Mouse (Mus musculus): Measurements from ENCODE around the gene Babam1. TPM values are rescaled to one million over a fixed set of nuclear protein-coding genes. Genes with fewer than 3 reads are reported as not detected.

The Babam1 gene
- total RNA-seq, 2 experiments from 2014 or later = 98.3 to 102 TPM

DNA sequence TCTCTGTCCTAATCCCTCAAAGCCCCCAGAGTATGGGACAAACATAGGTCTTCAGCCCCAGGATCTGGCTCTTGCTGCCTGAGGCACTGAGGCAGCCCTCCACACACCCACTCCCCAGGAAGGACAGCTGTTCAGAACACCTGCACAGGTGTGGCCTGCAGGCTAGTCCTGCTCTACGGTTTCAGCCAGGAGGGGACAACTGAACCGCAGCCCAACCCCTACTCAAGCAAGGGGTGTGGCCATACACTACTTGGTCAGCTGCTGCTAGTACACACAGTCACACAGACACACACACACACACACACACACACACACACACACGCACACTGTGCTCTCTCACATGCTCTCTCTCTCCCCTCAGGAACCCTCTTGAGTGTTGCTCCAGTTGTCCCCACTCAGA lies 12.8 kb upstream of the Babam1 start:
- H3K27ac ChIP-seq = no peak overlapping the region
- no peak for TF ChIP-seq CTCF (conservative IDR thresholded peaks at IDR 0.05)
- H3K4me3 ChIP-seq = no peak overlapping the region
- no peak for DNase-seq (ENCODE audit: low spot score in 2 of 2)

DNA sequence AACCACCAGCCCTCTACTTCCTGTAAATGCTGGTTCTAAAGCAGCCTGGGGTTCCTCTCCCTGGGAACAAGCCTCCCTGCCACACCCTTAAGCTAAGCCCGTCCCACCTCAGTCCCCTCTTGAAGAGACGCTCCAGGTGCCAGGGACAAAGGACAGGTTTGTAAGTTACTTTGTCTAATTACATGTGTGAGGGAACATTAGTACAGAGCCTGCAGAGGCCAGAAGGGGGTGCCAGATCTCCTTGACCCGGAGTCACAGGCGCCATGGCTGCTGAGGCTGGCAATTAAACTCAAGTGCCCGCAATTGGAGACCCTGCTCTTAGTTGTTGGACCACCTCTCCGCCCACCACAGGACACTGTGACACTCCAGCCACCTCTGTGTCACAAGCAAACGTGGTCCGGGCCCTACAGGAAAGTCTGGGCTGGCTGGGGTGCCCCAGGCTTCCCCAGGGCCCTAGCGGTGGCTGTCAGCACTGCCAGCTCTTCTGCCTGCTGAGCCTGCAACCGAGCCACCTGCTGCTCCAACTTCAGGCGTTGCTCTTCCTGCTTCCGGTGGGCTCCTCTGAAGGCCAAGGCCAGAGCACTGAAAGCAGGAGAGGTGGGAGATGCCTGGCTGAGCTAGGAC lies 11.3 kb upstream of the Babam1 start:
- peak; percentile 45 for TF ChIP-seq CTCF (conservative IDR thresholded peaks at IDR 0.05)
- Histone ChIP-seq H3K4me3 (no peak overlapping the region), H3K27ac (no peak overlapping the region)
- DNase-seq (ENCODE audit: low spot score in 2 of 2) = no peak

DNA sequence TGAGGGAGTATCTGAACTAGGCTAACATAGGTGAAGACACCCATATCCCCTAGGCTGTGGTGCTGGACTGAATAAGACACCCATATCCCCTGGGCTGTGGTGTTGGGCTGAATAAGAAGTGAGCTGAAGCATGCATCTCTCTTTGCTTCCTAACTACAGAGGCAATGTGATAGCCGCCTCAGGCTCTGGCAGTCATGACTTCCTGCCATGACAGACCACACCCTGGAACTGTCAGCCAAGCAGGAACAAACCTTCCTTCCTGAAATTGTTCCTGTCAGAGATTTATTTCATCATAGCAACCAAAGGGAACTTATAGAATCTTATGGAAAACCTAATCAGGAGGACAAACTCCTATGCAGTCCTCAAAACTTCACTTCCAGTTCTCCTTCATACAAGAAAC lies 8.4 kb upstream of the Babam1 start:
- H3K4me3 ChIP-seq = no peak overlapping the region
- H3K27ac ChIP-seq = no peak overlapping the region
- no peak for TF ChIP-seq CTCF (conservative IDR thresholded peaks at IDR 0.05)
- DNase-seq (ENCODE audit: low spot score in 2 of 2) = no peak

DNA sequence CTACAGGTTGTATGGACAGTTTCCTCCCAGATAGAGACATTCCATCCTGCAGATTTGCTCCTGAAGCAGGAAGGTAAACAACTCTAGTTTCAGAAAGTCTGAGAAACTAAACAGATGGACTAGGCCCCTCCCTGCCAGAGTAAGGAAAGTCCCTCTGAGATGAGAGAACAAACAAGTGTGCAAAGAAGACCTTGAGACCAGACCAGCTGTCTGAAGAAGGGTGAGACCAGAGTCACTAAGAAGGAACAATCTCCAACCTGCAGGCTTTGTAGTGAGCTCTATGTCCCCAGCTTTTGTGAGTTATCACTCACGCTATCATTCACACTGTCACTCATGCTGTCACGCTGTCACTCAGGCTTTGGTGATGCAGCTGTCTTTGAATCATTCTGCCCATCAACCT lies 5.0 kb upstream of the Babam1 start:
- DNase-seq (ENCODE audit: low spot score in 2 of 2) = no peak
- no peak overlapping the region for H3K4me3 ChIP-seq
- TF ChIP-seq CTCF (conservative IDR thresholded peaks at IDR 0.05) = no peak
- no peak overlapping the region for H3K27ac ChIP-seq

DNA sequence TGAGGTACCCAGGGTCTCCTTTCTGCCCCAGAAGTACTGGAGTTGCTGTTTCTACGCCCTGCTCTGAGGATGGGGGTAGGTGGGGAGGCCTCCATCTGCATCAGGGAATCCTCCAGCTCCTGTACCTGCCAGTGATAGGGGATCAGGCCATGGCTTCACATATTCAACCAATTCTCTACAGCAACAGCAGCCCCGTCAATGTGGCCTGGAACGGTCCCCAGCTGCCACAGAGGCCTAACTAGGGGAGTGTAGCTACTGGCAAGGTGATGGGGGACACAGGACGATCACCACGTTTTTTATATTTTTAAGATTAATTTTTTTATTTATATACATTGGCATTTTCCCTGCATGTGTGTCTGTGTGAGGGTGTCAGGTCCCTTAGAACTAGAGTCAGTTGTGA lies 4.3 kb upstream of the Babam1 start:
- TF ChIP-seq CTCF (conservative IDR thresholded peaks at IDR 0.05) = no peak
- Histone ChIP-seq H3K27ac (no peak overlapping the region), H3K4me3 (no peak overlapping the region)
- no peak for DNase-seq (ENCODE audit: low spot score in 2 of 2)

DNA sequence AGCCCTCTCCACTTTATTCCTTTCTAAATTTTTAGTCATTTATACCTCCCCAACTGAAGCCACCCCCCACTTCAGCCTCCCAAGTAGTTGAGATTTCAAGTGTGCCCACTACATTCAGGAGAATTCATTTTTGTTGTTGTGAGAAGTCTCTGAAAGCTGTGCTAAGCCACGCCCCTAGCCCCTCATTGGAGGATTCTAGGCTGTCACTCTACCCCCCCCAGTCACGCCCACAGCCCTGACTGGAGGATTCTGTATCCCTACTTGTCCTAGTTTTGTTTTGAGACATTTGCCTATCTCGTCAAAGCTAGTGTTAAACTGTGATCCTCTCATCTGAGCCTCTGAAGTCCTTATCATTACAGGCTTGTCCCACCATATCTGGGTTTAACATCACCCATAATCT lies 3.8 kb upstream of the Babam1 start:
- no peak overlapping the region for H3K27ac ChIP-seq
- H3K4me3 ChIP-seq = no peak overlapping the region
- no peak for TF ChIP-seq CTCF (conservative IDR thresholded peaks at IDR 0.05)
- no peak for DNase-seq (ENCODE audit: low spot score in 2 of 2)

DNA sequence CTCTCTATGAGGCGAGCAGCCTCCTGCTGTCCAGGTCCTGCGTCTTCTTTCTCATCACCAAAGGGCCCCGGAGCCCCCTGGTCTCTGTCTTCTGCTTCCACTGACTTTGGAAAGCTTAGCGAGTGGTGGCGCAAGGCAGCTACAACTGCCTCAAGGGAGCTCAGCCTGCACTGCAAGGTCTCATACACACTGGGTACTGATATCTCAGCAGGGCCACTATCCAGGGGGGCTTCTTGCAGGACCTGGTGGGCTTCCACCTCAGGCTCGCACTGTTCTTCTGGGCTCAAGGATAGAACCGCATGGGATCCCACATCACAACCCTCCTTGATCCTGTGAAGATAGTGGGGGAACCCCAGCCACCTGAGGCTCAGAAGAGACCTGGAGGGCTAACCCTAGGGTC lies 2.2 kb upstream of the Babam1 start:
- TF ChIP-seq CTCF (conservative IDR thresholded peaks at IDR 0.05) = no peak
- no peak for DNase-seq (ENCODE audit: low spot score in 2 of 2)
- H3K27ac ChIP-seq = no peak overlapping the region
- peak overlapping the region; percentile 17; the same call in 1 of the 2 replicates for H3K4me3 ChIP-seq

DNA sequence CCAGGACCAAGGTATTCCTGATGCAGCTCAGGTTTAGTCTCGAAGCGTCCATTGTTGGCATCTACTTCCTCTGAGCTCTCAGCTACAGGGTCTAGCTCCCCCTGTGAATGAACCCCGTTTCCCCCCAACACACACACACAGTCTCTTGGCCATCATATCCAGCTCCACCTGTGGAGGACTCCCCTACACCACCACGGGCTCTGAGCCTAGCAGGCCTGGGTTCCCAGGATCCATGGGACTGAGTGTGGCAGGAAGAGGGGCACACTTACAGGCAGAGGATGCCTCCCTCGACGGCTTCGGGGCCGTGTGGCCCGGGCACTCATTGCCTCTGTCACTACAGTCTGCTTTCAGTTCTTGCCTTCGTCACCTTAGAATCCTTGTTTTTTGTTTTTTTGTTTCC lies 1.6 kb upstream of the Babam1 start:
- no peak for TF ChIP-seq CTCF (conservative IDR thresholded peaks at IDR 0.05)
- H3K4me3 ChIP-seq = peak overlapping the region; percentile 33; the same call in 1 of the 2 replicates
- no peak for DNase-seq (ENCODE audit: low spot score in 2 of 2)
- H3K27ac ChIP-seq = peak overlapping the region; percentile 76

DNA sequence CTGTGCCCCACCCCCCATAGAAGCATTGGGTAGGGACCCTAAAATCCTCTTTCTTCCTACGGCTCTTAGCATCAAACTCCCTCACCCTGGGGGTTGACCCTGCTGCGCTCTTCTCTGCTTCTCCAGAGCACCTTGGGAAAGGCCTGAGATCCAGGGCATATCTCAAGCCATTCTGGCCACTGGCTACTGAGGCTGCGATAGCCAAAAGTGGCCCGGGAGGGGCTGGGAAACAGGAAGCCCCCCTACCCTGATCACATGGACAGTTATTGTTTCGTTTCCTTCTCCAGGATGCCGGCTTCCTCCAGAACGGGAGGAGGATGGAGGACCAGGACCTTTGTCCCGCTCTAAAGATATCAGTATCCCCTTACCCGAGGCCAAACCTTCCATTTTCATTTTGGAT lies 1.0 kb upstream of the Babam1 start, which contains the start of gene Ushbp1:
Gene Ushbp1 (minus strand): TSS at position 174 of the 400 bp plus-strand sequence.
- no peak for TF ChIP-seq CTCF (conservative IDR thresholded peaks at IDR 0.05)
- DNase-seq (ENCODE audit: low spot score in 2 of 2) = no peak
- Histone ChIP-seq H3K4me3 (peak within 1 kb of the TSS; percentile 84), H3K27ac (peak within 1 kb of the TSS; percentile 93)

DNA sequence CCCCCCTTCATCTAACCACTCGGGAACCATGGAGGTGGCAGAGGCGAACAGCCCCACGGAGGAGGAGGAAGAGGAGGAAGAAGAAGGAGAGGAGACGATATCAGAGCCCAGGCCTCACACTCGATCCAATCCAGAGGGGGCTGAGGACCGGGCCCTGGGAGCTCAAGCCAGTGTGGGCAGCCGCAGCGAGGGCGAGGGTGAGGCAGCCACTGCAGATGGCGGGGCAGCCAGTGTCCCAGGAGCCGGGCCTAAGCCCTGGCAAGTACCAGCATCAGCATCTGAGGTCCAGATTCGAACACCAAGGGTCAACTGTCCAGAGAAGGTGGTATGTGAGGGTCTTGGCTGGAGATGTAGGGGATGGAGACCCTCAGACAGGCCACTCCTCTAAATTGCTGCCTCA lies 1.0 kb downstream of the Babam1 start:
- H3K4me3 ChIP-seq = peak overlapping the region; percentile 84
- no peak for TF ChIP-seq CTCF (conservative IDR thresholded peaks at IDR 0.05)
- no peak overlapping the region for H3K27ac ChIP-seq
- DNase-seq (ENCODE audit: low spot score in 2 of 2) = no peak

DNA sequence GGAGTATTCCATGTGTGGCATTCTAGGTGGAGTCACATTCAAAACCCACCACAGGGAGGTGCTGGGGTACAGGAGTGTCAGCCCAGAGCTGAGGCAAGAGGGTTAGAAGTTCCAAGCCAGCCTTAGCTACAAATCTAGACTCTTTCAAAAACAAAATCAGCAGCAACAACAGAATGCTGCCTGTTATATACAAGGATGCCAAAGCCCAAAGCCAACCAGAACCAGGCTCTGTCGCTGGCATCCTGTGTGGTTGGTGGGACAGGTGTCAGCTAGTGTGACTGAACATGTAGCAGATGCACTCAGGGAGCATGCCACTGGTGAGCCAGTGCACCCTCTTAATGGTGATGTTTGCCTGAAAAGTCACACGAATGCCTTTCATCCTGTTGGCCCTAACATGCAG lies 4.2 kb downstream of the Babam1 start:
- TF ChIP-seq CTCF (conservative IDR thresholded peaks at IDR 0.05) = 0 out of 2 replicates have a peak, but pooled peaks have one; percentile 5
- no peak for DNase-seq (ENCODE audit: low spot score in 2 of 2)
- Histone ChIP-seq H3K27ac (no peak overlapping the region), H3K4me3 (no peak overlapping the region)

DNA sequence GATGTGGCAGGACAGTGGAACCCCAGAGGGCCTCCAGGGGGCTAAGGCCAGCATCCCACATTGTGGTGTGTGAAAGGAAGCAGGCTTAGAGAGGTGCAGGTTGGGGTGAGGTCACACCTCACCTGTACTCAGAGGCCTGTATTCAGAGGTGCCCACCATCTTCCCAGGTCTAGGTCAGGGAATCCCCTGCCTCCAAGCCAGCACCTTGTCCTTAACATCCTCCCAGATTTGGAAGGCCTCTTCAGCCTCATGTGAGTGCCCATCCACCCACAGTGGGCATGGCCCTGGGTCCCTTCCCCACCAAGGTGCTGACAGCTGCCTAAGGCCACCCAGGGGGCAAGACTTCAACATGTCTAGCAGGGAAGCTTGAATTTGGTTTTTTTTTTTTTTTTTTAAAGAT lies 4.8 kb downstream of the Babam1 start:
- no peak for TF ChIP-seq CTCF (conservative IDR thresholded peaks at IDR 0.05)
- no peak for DNase-seq (ENCODE audit: low spot score in 2 of 2)
- Histone ChIP-seq H3K4me3 (no peak overlapping the region), H3K27ac (no peak overlapping the region)

DNA sequence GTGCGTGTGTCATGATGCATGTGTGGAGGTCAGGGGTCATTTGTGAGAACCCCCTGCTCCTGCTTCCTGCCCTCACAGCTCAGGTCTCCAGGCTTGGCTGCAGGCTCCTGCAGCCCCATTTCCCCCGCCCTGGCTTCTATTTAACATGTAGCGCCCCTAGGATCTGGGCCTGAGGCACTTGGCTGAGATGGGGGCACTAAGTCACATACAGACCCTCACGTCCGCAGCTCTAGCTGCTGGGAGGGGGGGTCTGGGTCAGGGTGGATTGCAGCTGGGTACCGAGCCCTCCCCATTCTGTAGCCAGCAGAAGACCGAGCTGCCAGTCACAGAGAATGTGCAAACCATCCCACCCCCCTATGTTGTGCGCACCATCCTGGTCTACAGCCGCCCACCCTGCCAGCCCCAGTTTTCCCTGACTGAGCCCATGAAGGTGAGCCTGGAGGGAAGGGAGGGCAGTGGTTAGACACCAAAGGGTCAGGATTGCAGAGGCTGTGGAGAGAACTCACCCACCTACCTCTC lies 5.8 kb downstream of the Babam1 start:
- TF ChIP-seq CTCF (conservative IDR thresholded peaks at IDR 0.05) = no peak
- H3K4me3 ChIP-seq = no peak overlapping the region
- no peak for DNase-seq (ENCODE audit: low spot score in 2 of 2)

DNA sequence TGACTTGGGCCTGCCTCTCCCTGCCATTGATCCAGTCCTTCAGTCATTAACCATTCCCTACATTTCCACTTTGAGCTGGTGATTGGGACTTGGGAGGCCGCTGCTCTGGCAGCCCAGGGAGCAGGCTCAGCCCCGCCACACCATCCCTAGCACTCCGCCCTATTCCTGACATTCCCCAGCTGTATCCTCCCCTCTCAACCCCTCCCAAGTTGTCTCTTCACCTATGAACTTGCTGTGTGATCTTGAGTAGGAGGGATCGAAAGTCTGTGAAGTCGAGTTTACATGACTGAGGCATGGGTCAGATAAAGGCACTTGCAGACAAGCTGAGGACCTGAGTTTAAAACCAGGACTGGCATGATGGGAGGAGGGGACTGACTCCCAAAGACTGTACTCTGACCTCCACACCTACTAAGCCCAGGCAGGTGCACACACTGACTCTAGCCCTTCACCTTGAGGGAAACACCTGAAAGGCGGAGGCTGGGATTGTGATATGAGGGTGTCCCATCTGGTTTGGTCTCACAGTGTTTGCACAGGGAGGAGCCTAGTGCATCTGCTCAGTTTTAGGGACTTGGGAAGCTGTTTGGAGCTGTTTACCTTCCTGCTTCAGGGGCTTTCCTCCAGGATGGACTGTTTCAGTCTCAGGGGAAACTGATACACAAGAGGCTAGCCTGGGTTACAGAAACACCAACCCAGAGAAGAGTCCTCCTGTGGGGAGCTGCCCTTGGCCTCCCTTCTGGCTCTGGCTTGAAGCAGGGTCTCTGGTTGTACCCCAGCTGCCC lies 6.6 kb downstream of the Babam1 start:
- no peak for DNase-seq (ENCODE audit: low spot score in 2 of 2)
- Histone ChIP-seq H3K4me3 (no peak overlapping the region), H3K27ac (no peak overlapping the region)
- no peak for TF ChIP-seq CTCF (conservative IDR thresholded peaks at IDR 0.05)

More for the DNA sequence above, 5.8 kb downstream of the Babam1 start:
- no peak overlapping the region for H3K27ac ChIP-seq

Measured in layer of hippocampus, adult 2 months (tissue).